Mouse (Mus musculus): ENCODE data around the gene Dhh. TPM values are rescaled to one million over a fixed set of nuclear protein-coding genes. Genes with fewer than 3 reads are reported as not detected.

Gene Dhh
- polyA plus RNA-seq, 1 experiment from 2014 or later = 1.8 TPM

GRCm38 (mm10) chr15:98843595-98844223 lies 54.6 kb downstream of the Dhh start:
- Histone ChIP-seq H3K4me2 (replicated peaks; ENCODE audit: low read depth, low read length) (no peak overlapping the region), H3K27ac (ENCODE audit: low read length) (no peak overlapping the region), H3K9me3 (ENCODE audit: low read length) (no peaks in the 10 kb centered on the region), H3K4me3 (ENCODE audit: low read length) (no peak overlapping the region), H3K4me1 (ENCODE audit: insufficient read depth, low read length) (no peaks in the 10 kb centered on the region), H3K9ac (replicated peaks; ENCODE audit: low read length) (no peak overlapping the region), H3K36me3 (ENCODE audit: insufficient read depth, low read length) (peaks cover 100% of the 10 kb centered on the region), H3K27me3 (ENCODE audit: insufficient read depth, low read length) (no peaks in the 10 kb centered on the region)
- WGBS = 91% methylated on average over 11 of the region's 11 CpGs
- ATAC-seq (ENCODE audit: low FRiP score, low TSS enrichment) = no peak

Other genes starting within 250 kb of the Dhh start
- gene Ddx23, start 235.6 kb downstream of the Dhh start, polyA plus RNA-seq (2015; fragmentation: Nextera tagmentation; extraction: Ambion mirVana) = 19.0 and 27.1 TPM in 2 replicates
- gene Rnd1, start 221.1 kb downstream of the Dhh start, polyA plus RNA-seq (2015; fragmentation: Nextera tagmentation; extraction: Ambion mirVana) = 0.45 and 0.75 TPM in 2 replicates
- 0.95 and 1.1 TPM in 2 replicates for gene Ccdc65, start 190.3 kb downstream of the Dhh start, polyA plus RNA-seq (2015; fragmentation: Nextera tagmentation; extraction: Ambion mirVana)
- 36.6 and 39.1 TPM in 2 replicates for gene Fkbp11, start 170.3 kb downstream of the Dhh start, polyA plus RNA-seq (2015; fragmentation: Nextera tagmentation; extraction: Ambion mirVana)
- 56.3 and 59.5 TPM in 2 replicates for gene Arf3, start 135.3 kb downstream of the Dhh start, polyA plus RNA-seq (2015; fragmentation: Nextera tagmentation; extraction: Ambion mirVana)
- 0.17 TPM in 1 of 2 replicates, not detected in the other for gene Wnt10b, start 120.4 kb downstream of the Dhh start, polyA plus RNA-seq (2015; fragmentation: Nextera tagmentation; extraction: Ambion mirVana)
- not detected in 2 replicates for gene Wnt1, start 108.7 kb downstream of the Dhh start, polyA plus RNA-seq (2015; fragmentation: Nextera tagmentation; extraction: Ambion mirVana)
- 2.6 and 3.3 TPM in 2 replicates for gene Ddn, start 89.0 kb downstream of the Dhh start, polyA plus RNA-seq (2015; fragmentation: Nextera tagmentation; extraction: Ambion mirVana)
- gene Prkag1, start 67.0 kb downstream of the Dhh start, polyA plus RNA-seq (2015; fragmentation: Nextera tagmentation; extraction: Ambion mirVana) = 103 and 119 TPM in 2 replicates
- gene Kmt2d, start 27.3 kb downstream of the Dhh start, polyA plus RNA-seq (2015; fragmentation: Nextera tagmentation; extraction: Ambion mirVana) = 12.4 and 14.1 TPM in 2 replicates
- 16.7 and 18.3 TPM in 2 replicates for gene Rhebl1, start 4.0 kb downstream of the Dhh start, polyA plus RNA-seq (2015; fragmentation: Nextera tagmentation; extraction: Ambion mirVana)
- 17.6 and 18.9 TPM in 2 replicates for gene Lmbr1l, start 19.7 kb upstream of the Dhh start, polyA plus RNA-seq (2015; fragmentation: Nextera tagmentation; extraction: Ambion mirVana)
- 1,826 and 1,900 TPM in 2 replicates for gene Tuba1b, start 36.0 kb upstream of the Dhh start, polyA plus RNA-seq (2015; fragmentation: Nextera tagmentation; extraction: Ambion mirVana)
- gene Gm49450, start 55.0 kb upstream of the Dhh start, polyA plus RNA-seq (2015; fragmentation: Nextera tagmentation; extraction: Ambion mirVana) = not detected in 2 replicates
- gene Tuba1a, start 55.2 kb upstream of the Dhh start, polyA plus RNA-seq (2015; fragmentation: Nextera tagmentation; extraction: Ambion mirVana) = 925 and 946 TPM in 2 replicates
- gene Tuba1c, start 131.4 kb upstream of the Dhh start, polyA plus RNA-seq (2015; fragmentation: Nextera tagmentation; extraction: Ambion mirVana) = 213 and 219 TPM in 2 replicates
- gene Prph, start 156.6 kb upstream of the Dhh start, polyA plus RNA-seq (2015; fragmentation: Nextera tagmentation; extraction: Ambion mirVana) = 3.3 and 5.8 TPM in 2 replicates
- 35.8 and 45.8 TPM in 2 replicates for gene Troap, start 176.0 kb upstream of the Dhh start, polyA plus RNA-seq (2015; fragmentation: Nextera tagmentation; extraction: Ambion mirVana)
- gene C1ql4, start 189.3 kb upstream of the Dhh start, polyA plus RNA-seq (2015; fragmentation: Nextera tagmentation; extraction: Ambion mirVana) = 0.94 and 1.2 TPM in 2 replicates
- 8.0 and 10.0 TPM in 2 replicates for gene Dnajc22, start 194.6 kb upstream of the Dhh start, polyA plus RNA-seq (2015; fragmentation: Nextera tagmentation; extraction: Ambion mirVana)
- gene Spats2, start 227.4 kb upstream of the Dhh start, polyA plus RNA-seq (2015; fragmentation: Nextera tagmentation; extraction: Ambion mirVana) = 42.1 and 42.9 TPM in 2 replicates

Measured in kidney, embryonic 16.5 days (tissue).